Mouse (Mus musculus): ENCODE results near the gene Efna5. TPM values are rescaled to one million over a fixed set of nuclear protein-coding genes. Genes with fewer than 3 reads are reported as not detected.

Efna5 gene
- polyA plus RNA-seq, 1 experiment from 2014 or later, result 59.8 TPM

GRCm38 (mm10) chr17:62879526-62880310 lies 1.4 kb downstream of the Efna5 start:
- H3K4me1 ChIP-seq, result peaks cover 17% of the 10 kb centered on the region
- no peaks in the 10 kb centered on the region for H3K9me3 ChIP-seq
- H3K4me2 ChIP-seq, result peak overlapping the region; percentile 85
- H3K27ac ChIP-seq, result peak overlapping the region; percentile 93
- H3K4me3 ChIP-seq, result peak overlapping the region; percentile 96
- H3K9ac ChIP-seq, result peak overlapping the region; percentile 83
- ATAC-seq (replicated peaks), result no peak; the same call in 1 of the 2 replicates
- WGBS, result under 1% methylated on average over 45 of the region's 45 CpGs
- no peaks in the 10 kb centered on the region for H3K27me3 ChIP-seq (replicated peaks)
- H3K36me3 ChIP-seq (replicated peaks), result no peaks in the 10 kb centered on the region

- Histone ChIP-seq H3K4me2 (peak overlapping the region; percentile 43), H3K9me3 (no peaks in the 10 kb centered on the region), H3K4me1 (peaks cover 19% of the 10 kb centered on the region), H3K27me3 (replicated peaks) (no peaks in the 10 kb centered on the region), H3K36me3 (replicated peaks) (no peaks in the 10 kb centered on the region), H3K9ac (0 out of 2 replicates have a peak overlapping the region, but pooled peaks have one; percentile 6), H3K27ac (no peak overlapping the region), H3K4me3 (peak overlapping the region; percentile 15)
- ATAC-seq (replicated peaks), result no peak
- WGBS, result 7% methylated on average over 3 of the region's 3 CpGs
These were observed 5.4 kb downstream of the Efna5 start for GRCm38 (mm10) chr17:62875727-62876126.

GRCm38 (mm10) chr17:62871928-62872327 lies 9.2 kb downstream of the Efna5 start:
- H3K9ac ChIP-seq, result no peak overlapping the region; the same call in 1 of the 2 replicates
- WGBS, result 17% methylated on average over 3 of the region's 3 CpGs
- ATAC-seq (replicated peaks), result no peak
- H3K4me1 ChIP-seq, result peaks cover 19% of the 10 kb centered on the region
- no peaks in the 10 kb centered on the region for H3K36me3 ChIP-seq (replicated peaks)
- H3K4me3 ChIP-seq, result no peak overlapping the region
- no peaks in the 10 kb centered on the region for H3K27me3 ChIP-seq (replicated peaks)
- no peak overlapping the region for H3K27ac ChIP-seq
- no peaks in the 10 kb centered on the region for H3K9me3 ChIP-seq
- H3K4me2 ChIP-seq, result peak overlapping the region; percentile 25; the same call in 1 of the 2 replicates

GRCm38 (mm10) chr17:62871191-62871590 lies 9.9 kb downstream of the Efna5 start:
- peaks cover 16% of the 10 kb centered on the region for H3K4me1 ChIP-seq
- no peaks in the 10 kb centered on the region for H3K36me3 ChIP-seq (replicated peaks)
- ATAC-seq (replicated peaks), result no peak
- no peak overlapping the region for H3K4me3 ChIP-seq
- WGBS, result 19% methylated on average over 5 of the region's 5 CpGs
- H3K9me3 ChIP-seq, result no peaks in the 10 kb centered on the region
- H3K4me2 ChIP-seq, result peak overlapping the region; percentile 25; the same call in 1 of the 2 replicates
- no peak overlapping the region for H3K9ac ChIP-seq
- no peak overlapping the region for H3K27ac ChIP-seq
- H3K27me3 ChIP-seq (replicated peaks), result no peaks in the 10 kb centered on the region

- 42% methylated on average over 5 of the region's 5 CpGs for WGBS
These were observed 10.7 kb downstream of the Efna5 start for GRCm38 (mm10) chr17:62870446-62870845.

GRCm38 (mm10) chr17:62864966-62865365 lies 16.2 kb downstream of the Efna5 start:
- Histone ChIP-seq H3K9me3 (no peaks in the 10 kb centered on the region), H3K4me3 (no peak overlapping the region), H3K27ac (no peak overlapping the region), H3K27me3 (replicated peaks) (no peaks in the 10 kb centered on the region), H3K9ac (no peak overlapping the region), H3K4me2 (no peak overlapping the region), H3K4me1 (peaks cover 18% of the 10 kb centered on the region), H3K36me3 (replicated peaks) (no peaks in the 10 kb centered on the region)
- WGBS, result 93% methylated on average over 8 of the region's 8 CpGs
- no peak for ATAC-seq (replicated peaks)

More at GRCm38 (mm10) chr17:62870446-62870845, 10.7 kb downstream of the Efna5 start:
- H3K36me3 ChIP-seq (replicated peaks), result no peaks in the 10 kb centered on the region
- peaks cover 12% of the 10 kb centered on the region for H3K4me1 ChIP-seq
- H3K9ac ChIP-seq, result no peak overlapping the region
- peak; percentile 32; the same call in 1 of the 2 replicates for ATAC-seq (replicated peaks)
- H3K9me3 ChIP-seq, result no peaks in the 10 kb centered on the region
- H3K4me2 ChIP-seq, result peak overlapping the region; percentile 25; the same call in 1 of the 2 replicates
- H3K27ac ChIP-seq, result no peak overlapping the region
- H3K27me3 ChIP-seq (replicated peaks), result no peaks in the 10 kb centered on the region
- H3K4me3 ChIP-seq, result no peak overlapping the region

- no peaks in the 10 kb centered on the region for H3K9me3 ChIP-seq
- no peak for ATAC-seq (replicated peaks)
These were observed 18.1 kb downstream of the Efna5 start for GRCm38 (mm10) chr17:62863004-62863403.

GRCm38 (mm10) chr17:62862298-62862999 lies 18.7 kb downstream of the Efna5 start:
- ATAC-seq (replicated peaks), result peak; percentile 79
- peak overlapping the region; percentile 32 for H3K4me2 ChIP-seq
- H3K27ac ChIP-seq, result peak overlapping the region; percentile 79
- no peak overlapping the region for H3K4me3 ChIP-seq
- no peaks in the 10 kb centered on the region for H3K9me3 ChIP-seq
- no peaks in the 10 kb centered on the region for H3K36me3 ChIP-seq (replicated peaks)
- no peaks in the 10 kb centered on the region for H3K27me3 ChIP-seq (replicated peaks)
- H3K4me1 ChIP-seq, result peaks cover 18% of the 10 kb centered on the region
- WGBS, result 20% methylated on average over 12 of the region's 12 CpGs
- peak overlapping the region; percentile 14; the same call in 1 of the 2 replicates for H3K9ac ChIP-seq

More at GRCm38 (mm10) chr17:62863004-62863403, 18.1 kb downstream of the Efna5 start:
- no peak overlapping the region for H3K4me3 ChIP-seq
- H3K27ac ChIP-seq, result peak overlapping the region; percentile 79
- H3K4me1 ChIP-seq, result peaks cover 18% of the 10 kb centered on the region
- no peaks in the 10 kb centered on the region for H3K36me3 ChIP-seq (replicated peaks)
- no peaks in the 10 kb centered on the region for H3K27me3 ChIP-seq (replicated peaks)
- 30% methylated on average over 3 of the region's 3 CpGs for WGBS
- H3K9ac ChIP-seq, result no peak overlapping the region
- peak overlapping the region; percentile 32 for H3K4me2 ChIP-seq

- Histone ChIP-seq H3K4me1 (peaks cover 18% of the 10 kb centered on the region), H3K36me3 (replicated peaks) (no peaks in the 10 kb centered on the region), H3K27me3 (replicated peaks) (no peaks in the 10 kb centered on the region), H3K4me2 (no peak overlapping the region), H3K9me3 (no peaks in the 10 kb centered on the region), H3K4me3 (no peak overlapping the region), H3K27ac (no peak overlapping the region), H3K9ac (no peak overlapping the region)
- 56% methylated on average over 8 of the region's 8 CpGs for WGBS
- ATAC-seq (replicated peaks), result no peak
These were observed 23.8 kb downstream of the Efna5 start for GRCm38 (mm10) chr17:62857275-62857674.

- Histone ChIP-seq H3K9ac (0 out of 2 replicates have a peak overlapping the region, but pooled peaks have one; percentile 6), H3K27me3 (replicated peaks) (no peaks in the 10 kb centered on the region), H3K4me1 (peaks cover 36% of the 10 kb centered on the region), H3K27ac (peak overlapping the region; percentile 45), H3K9me3 (no peaks in the 10 kb centered on the region), H3K4me3 (no peak overlapping the region), H3K4me2 (peak overlapping the region; percentile 21), H3K36me3 (replicated peaks) (no peaks in the 10 kb centered on the region)
- 7% methylated on average over 6 of the region's 6 CpGs for WGBS
- no peak for ATAC-seq (replicated peaks)
These were observed 27.4 kb downstream of the Efna5 start for GRCm38 (mm10) chr17:62853741-62854140.

GRCm38 (mm10) chr17:62852822-62853608 lies 28.1 kb downstream of the Efna5 start:
- WGBS, result 0% methylated on average over 3 of the region's 3 CpGs
- Histone ChIP-seq H3K9me3 (no peaks in the 10 kb centered on the region), H3K27ac (peak overlapping the region; percentile 45), H3K4me2 (peak overlapping the region; percentile 21), H3K36me3 (replicated peaks) (no peaks in the 10 kb centered on the region), H3K27me3 (replicated peaks) (no peaks in the 10 kb centered on the region), H3K4me3 (no peak overlapping the region), H3K9ac (0 out of 2 replicates have a peak overlapping the region, but pooled peaks have one; percentile 6), H3K4me1 (peaks cover 36% of the 10 kb centered on the region)
- peak; percentile 73 for ATAC-seq (replicated peaks)

Data from midbrain, embryonic 15.5 days (tissue).